Mouse (Mus musculus) heart, embryonic 12.5 days (tissue): Measurements from ENCODE around the gene Aspscr1. TPM values are rescaled to one million over a fixed set of nuclear protein-coding genes. Genes with fewer than 3 reads are reported as not detected.
A peak's percentile ranks its signal among the peaks of the same experiment; 100 is the strongest.
"Not testable (repeated sequence)": the region's sequence is repeated elsewhere in the genome, so short reads cannot be mapped to it uniquely, and the experiment has no call there.

Experiments used
- ATAC-seq: fragments of 200-750 bp; cut with Nextera tagmentation; 2 replicates; pipeline ENCODE4 v1.8.0; 2017; ENCODE audit warnings: moderate TSS enrichment, moderate library complexity; ENCODE audit not compliant: insufficient number of reproducible peaks, low FRiP score
- H3K27ac ChIP-seq: fragments of 300-500 bp; sonication (generic); 2 replicates; pipeline ENCODE4 v1.5.1; 2016; ENCODE audit warnings: mild to moderate bottlenecking, moderate library complexity; ENCODE audit not compliant: poor library complexity, severe bottlenecking
- H3K27me3 ChIP-seq: fragments of 300-500 bp; sonication (generic); replicated peaks from 2 replicates; pipeline ENCODE4 v1.6.1; 2016; ENCODE audit warnings: mild to moderate bottlenecking, moderate library complexity
- H3K36me3 ChIP-seq: fragments of 300-500 bp; sonication (generic); 2 replicates; pipeline ENCODE4 v1.6.1; 2016; ENCODE audit warnings: mild to moderate bottlenecking, moderate library complexity
- H3K4me1 ChIP-seq: fragments of 300-500 bp; sonication (generic); replicated peaks from 2 replicates; pipeline ENCODE4 v1.6.1; 2016; ENCODE audit warnings: mild to moderate bottlenecking
- H3K4me2 ChIP-seq: fragments of 300-500 bp; sonication (generic); 2 replicates; pipeline ENCODE4 v1.6.1; 2016; ENCODE audit warnings: mild to moderate bottlenecking, moderate library complexity
- H3K4me3 ChIP-seq: fragments of 300-500 bp; sonication (generic); 2 replicates; pipeline ENCODE4 v1.5.1; 2016; ENCODE audit warnings: mild to moderate bottlenecking
- H3K9ac ChIP-seq: fragments of 300-500 bp; sonication (generic); 2 replicates; pipeline ENCODE4 v1.6.1; 2016; ENCODE audit warnings: mild to moderate bottlenecking, moderate library complexity
- H3K9me3 ChIP-seq: fragments of 300-500 bp; sonication (generic); replicated peaks from 2 replicates; pipeline ENCODE4 v1.6.1; 2016; ENCODE audit warnings: mild to moderate bottlenecking, moderate library complexity
- WGBS: fragments of 180-500 bp; shearing (Covaris S2); methylation state at CpG from one replicate; pipeline ENCODE4 v1.1.7; 2016; 5-methylcytosine and 5-hydroxymethylcytosine counted together
- polyA plus RNA-seq: library from polyadenylated mRNA; unstranded; fragments of >200 nt; fragmentation: Nextera tagmentation; extraction: Ambion mirVana; gene quantifications from 2 replicates; pipeline ENCODE4 v1.2.1, GENCODE M21; 2016

The Aspscr1 gene
- polyA plus RNA-seq, 1 experiment from 2014 or later: 103 TPM

DNA sequence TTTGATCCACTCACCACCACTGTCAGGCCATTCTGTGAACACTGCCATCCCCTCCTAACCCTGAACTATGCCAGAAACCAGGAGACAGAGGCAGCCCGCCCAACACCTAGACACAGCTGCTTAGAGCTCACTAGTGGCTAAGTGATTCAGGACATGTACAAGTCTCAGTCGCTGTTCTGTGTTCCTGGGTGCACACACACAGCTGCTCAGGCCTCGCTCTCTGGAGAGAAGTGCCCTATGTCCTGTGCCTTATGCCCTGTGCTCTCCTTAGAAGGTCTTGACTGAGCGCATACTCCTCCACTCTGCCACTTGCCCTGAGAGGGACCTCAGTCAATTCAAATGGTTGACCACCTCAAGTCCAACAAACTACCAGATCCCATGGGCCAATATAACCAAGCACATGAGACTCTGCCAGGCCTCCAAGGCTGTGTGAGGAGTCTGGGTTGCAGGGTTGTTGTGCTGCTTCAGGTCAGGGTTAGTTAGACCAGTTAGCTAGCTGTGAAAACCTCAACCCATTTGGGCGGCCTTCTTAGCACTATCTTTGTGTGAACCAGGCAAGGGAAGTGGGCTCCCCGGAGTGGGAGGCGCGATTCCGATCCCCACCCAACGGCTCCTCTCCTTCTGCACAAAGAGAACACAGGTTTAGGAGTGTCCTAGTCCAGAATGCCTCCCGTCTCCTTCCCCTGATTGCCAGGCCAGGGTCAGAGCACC is 55.9 kb downstream of the Aspscr1 start:
- WGBS: 60% methylated on average over 11 of the region's 11 CpGs
- H3K4me3 ChIP-seq: no peak overlapping the region
- H3K27ac ChIP-seq: no peak overlapping the region
- H3K9ac ChIP-seq: no peak overlapping the region
- H3K4me1 ChIP-seq: peaks cover 21% of the 10 kb centered on the region
- H3K36me3 ChIP-seq: no peaks in the 10 kb centered on the region
- peaks cover 55% of the 10 kb centered on the region for H3K27me3 ChIP-seq
- H3K9me3 ChIP-seq: no peaks in the 10 kb centered on the region
- ATAC-seq: no peak
- no peak overlapping the region for H3K4me2 ChIP-seq

DNA sequence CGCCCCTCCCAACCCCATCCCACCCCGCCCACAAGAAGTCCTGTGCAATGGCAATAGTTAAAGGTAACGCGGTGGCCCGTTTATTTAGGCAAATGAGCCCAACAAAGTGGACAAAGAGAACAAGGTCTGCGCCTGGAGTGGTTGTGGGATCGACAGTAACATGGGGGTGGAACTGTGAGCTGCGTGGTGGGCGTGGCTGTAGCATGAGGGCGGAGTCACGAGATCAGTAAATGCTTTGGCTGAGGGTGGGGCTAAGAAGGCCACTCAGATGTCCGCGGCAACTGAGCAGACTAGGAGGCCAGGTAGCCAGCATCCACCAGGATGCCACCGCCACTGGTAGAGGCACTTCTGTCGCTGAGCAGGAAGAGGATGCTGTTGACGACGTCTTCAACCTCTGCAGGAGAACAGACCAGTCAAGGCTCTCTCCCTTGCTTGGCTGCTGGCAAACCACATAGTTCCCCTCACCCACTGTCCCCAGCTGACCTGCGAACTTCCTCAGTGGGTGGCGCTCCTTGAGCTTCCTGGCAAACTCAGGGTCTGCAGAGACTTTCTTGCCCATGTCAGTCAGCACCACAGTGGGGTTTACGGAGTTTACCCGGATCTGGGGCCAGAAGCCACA is 56.8 kb downstream of the Aspscr1 start:
- H3K27me3 ChIP-seq: peaks cover 52% of the 10 kb centered on the region
- H3K36me3 ChIP-seq, H3K27ac ChIP-seq, H3K9ac ChIP-seq, H3K4me3 ChIP-seq, H3K9me3 ChIP-seq: not testable (repeated sequence)
- ATAC-seq: peak; percentile 26; the same call in 1 of the 2 replicates
- H3K4me1 ChIP-seq: peaks cover 21% of the 10 kb centered on the region
- 2% methylated on average over 18 of the region's 21 CpGs for WGBS
- H3K4me2 ChIP-seq: peak overlapping the region; percentile 40

DNA sequence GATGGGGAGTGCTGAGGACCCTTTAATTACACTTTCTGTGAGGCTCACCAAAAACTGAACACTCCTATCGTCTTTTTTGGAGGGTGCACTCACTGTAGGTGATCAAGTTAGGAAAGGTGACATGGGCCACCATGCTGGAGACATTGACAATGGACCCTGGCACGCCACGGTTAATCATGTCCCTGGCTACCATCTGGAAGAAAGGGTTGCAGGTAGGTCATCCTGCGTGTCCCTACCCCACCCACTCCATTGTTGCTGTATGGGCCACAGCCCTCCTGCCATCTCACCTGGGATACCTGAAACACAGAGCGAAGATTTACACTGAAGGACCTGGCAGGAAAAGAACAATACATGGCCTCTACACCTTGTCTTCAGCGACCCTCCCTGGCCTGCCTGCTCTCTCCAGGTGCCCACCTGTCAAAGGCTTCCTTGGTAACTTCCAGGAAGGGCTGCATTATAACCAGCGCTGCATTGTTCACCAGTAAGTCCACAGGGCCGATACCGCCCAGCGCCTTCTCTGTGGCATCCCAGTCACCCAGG is 57.6 kb downstream of the Aspscr1 start:
- H3K4me2 ChIP-seq: no peak overlapping the region
- no peak overlapping the region for H3K4me3 ChIP-seq
- peaks cover 49% of the 10 kb centered on the region for H3K27me3 ChIP-seq
- no peaks in the 10 kb centered on the region for H3K9me3 ChIP-seq
- no peaks in the 10 kb centered on the region for H3K36me3 ChIP-seq
- H3K27ac ChIP-seq: no peak overlapping the region
- peaks cover 21% of the 10 kb centered on the region for H3K4me1 ChIP-seq
- no peak overlapping the region for H3K9ac ChIP-seq
- no peak for ATAC-seq
- WGBS: 81% methylated on average over 10 of the region's 10 CpGs

DNA sequence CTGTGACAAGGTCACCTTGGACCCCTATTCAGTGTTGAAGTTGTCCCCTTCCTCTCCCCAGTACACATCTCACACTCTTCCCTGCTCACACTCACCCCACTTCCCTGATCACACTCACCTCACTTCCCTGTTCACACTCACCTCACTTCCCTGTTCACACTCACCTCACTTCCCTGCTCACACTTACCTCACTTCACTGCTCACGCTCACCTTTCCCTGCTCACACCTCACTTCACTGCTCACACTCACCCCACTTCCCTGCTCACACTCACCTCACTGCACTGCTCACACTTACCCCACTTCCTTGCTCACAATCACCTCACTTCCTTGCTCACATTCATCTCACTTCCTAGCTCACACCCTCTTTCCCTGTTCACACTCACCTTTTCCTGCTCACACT is 58.6 kb downstream of the Aspscr1 start:
- no peak overlapping the region for H3K4me2 ChIP-seq

DNA sequence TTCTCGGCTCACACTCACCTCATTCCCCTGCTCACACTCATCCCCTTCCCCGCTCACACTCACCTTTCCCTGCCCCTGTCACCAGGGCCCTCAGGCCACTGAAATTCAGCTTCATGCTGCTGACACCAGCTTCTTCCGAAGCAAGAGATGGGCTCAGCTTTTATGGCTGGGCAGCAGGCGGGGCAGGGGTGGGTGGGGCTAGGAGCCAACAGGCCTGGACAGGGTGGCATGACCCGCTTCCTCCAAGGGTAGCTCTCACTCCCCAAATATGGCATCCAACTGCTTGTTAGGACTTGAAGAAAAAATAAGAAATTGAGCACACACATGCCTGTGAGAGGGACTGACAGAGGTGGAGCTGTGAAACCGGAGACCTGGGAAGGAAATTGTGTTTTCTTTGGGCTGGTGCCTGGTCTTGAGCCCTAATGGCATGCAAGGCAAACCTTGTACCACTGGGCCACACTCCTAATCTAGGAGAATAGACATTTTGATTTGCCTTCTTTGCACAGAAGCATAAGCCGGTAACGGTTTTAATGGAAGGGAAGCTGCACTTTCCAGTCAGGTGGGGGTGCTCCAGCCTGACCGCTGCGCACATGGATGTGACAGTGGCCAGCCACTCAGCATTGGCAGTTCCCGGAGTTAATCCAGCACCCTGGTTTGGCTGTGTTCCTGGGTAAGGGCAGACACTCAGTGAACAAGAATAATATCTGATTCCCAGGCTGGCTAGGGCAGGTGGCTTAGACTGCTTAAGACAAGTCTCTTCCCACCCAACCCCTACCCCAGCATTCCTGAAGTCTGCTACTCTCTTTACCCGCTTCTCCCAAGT is 59.3 kb downstream of the Aspscr1 start, which contains the start of gene Cbr2:
Gene Cbr2 (minus strand): TSS at position 257 of the 823 bp plus-strand sequence.
- no peak for ATAC-seq
- no peak within 1 kb of the TSS for H3K4me2 ChIP-seq
- H3K9ac ChIP-seq: no peak within 1 kb of the TSS
- H3K9me3 ChIP-seq: no peaks in the 10 kb centered on the region
- H3K4me3 ChIP-seq: no peak within 1 kb of the TSS
- 62% methylated on average over 12 of the region's 12 CpGs for WGBS
- peaks cover 12% of the 10 kb centered on the region; the same call in 1 of the 2 replicates for H3K4me1 ChIP-seq
- peaks cover 39% of the 10 kb centered on the region for H3K27me3 ChIP-seq
- H3K36me3 ChIP-seq: no peaks in the 10 kb centered on the region
- no peak within 1 kb of the TSS for H3K27ac ChIP-seq

More for the DNA sequence above, 58.6 kb downstream of the Aspscr1 start:
- ATAC-seq: no peak
- no peaks in the 10 kb centered on the region for H3K9me3 ChIP-seq
- H3K4me3 ChIP-seq: no peak overlapping the region
- H3K27ac ChIP-seq: no peak overlapping the region
- H3K4me1 ChIP-seq: peaks cover 18% of the 10 kb centered on the region
- no peaks in the 10 kb centered on the region for H3K36me3 ChIP-seq
- no peak overlapping the region for H3K9ac ChIP-seq
- WGBS: 82% methylated on average over 1 of the region's 1 CpGs
- H3K27me3 ChIP-seq: peaks cover 39% of the 10 kb centered on the region

DNA sequence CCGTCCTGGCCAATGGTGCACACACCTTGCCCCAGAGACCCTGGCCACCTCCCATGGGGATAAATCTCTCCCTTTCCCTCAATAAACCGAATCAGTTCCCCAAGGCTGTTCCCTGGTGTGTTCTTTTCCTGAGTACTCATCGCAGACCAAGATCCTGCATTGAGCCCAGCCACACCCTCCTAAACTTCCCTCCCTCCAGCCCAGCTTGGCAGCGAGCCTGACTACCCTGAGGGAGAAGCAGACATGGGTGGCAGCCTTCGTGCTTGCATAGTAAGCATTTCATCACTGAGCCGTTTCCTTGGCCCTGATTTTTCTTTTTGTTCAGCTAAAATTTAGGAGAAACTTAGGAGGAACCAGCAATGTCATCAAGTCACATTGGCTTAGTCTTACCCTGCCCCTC is 60.7 kb downstream of the Aspscr1 start:
- no peak overlapping the region for H3K9ac ChIP-seq
- no peak for ATAC-seq
- H3K4me2 ChIP-seq: no peak overlapping the region
- H3K4me3 ChIP-seq: no peak overlapping the region
- H3K27ac ChIP-seq: no peak overlapping the region
- H3K9me3 ChIP-seq: no peaks in the 10 kb centered on the region
- 52% methylated on average over 6 of the region's 6 CpGs for WGBS
- H3K27me3 ChIP-seq: peaks cover 34% of the 10 kb centered on the region
- H3K4me1 ChIP-seq: peaks cover 12% of the 10 kb centered on the region; the same call in 1 of the 2 replicates
- no peaks in the 10 kb centered on the region for H3K36me3 ChIP-seq

DNA sequence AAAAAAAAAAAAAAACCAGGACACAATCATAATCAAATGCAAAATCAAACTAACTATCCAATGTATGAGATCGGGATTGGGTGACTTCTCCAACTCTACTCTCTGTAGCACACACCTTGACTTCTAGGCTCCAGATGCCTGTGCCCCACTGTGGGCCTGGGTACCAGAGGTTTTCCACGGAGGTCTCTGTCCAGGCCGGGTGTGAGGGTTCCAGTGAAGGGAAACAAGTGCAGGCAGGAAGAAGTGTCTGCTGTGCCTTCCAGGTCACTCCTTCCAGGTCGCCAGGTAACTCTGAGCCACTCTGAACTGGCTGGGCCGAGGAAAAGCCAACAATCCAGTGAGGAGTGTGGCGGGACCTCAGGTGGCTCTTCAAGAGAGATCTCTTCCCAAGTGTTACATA is 63.7 kb downstream of the Aspscr1 start:
- ATAC-seq: no peak
- Histone ChIP-seq H3K9ac (no peak overlapping the region), H3K27ac (no peak overlapping the region), H3K4me2 (no peak overlapping the region), H3K36me3 (no peaks in the 10 kb centered on the region), H3K4me1 (peaks cover 8% of the 10 kb centered on the region; the same call in 1 of the 2 replicates), H3K9me3 (no peaks in the 10 kb centered on the region), H3K27me3 (peaks cover 12% of the 10 kb centered on the region), H3K4me3 (no peak overlapping the region)
- WGBS: 68% methylated on average over 6 of the region's 6 CpGs

DNA sequence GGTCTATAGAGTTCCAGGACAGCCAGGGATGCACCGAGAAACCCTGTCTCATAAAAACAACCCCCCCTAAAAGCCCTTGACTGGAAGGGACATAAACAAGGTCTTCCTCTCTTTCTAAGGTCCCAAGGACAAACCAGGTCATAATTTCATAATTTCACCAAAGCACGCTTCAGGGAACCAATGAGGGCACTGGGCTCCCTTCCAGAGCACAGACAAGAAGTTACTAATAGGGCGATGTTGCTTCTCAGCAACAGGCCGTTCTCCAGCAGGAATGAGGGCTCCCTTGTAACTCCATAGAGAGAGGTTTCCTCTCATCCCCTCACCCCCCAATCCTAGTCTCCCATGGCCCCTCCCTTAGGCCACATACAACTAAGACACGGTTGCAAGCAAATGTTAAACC is 68.2 kb downstream of the Aspscr1 start:
- no peak for ATAC-seq
- no peak overlapping the region for H3K4me2 ChIP-seq
- no peak overlapping the region for H3K4me3 ChIP-seq
- no peaks in the 10 kb centered on the region for H3K4me1 ChIP-seq
- no peaks in the 10 kb centered on the region for H3K9me3 ChIP-seq
- no peak overlapping the region for H3K9ac ChIP-seq
- WGBS: 88% methylated on average over 5 of the region's 5 CpGs
- peaks cover 10% of the 10 kb centered on the region for H3K27me3 ChIP-seq
- H3K36me3 ChIP-seq: no peaks in the 10 kb centered on the region
- H3K27ac ChIP-seq: no peak overlapping the region

DNA sequence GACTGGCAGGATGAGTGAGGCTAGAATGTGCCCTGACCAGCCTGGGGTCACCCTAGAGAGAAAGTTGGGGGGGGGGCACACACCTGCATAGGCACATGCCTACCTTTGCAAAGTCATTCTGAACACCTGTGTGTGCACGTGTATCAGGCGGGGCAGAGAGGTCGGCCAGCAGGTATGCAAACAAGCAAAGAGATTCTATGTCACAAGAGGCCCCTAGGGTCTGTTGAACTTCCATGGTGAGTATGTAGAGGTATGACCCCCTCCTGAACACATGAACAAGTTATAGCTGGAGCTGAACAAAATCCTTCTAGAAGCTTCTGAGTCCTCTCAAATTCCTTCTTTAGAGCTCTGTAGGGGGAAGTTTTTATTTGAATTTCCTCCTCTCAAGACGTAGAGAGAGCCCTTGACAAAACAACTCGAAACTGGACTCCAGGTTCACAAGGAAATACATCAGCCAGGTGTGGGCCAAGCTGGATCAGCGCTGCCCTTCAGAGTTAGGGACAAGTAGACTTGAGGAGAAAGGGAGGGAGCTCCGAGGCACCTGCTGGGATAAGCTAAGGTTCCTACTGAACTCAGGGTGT is 71.4 kb downstream of the Aspscr1 start:
- H3K4me3 ChIP-seq: no peak overlapping the region
- H3K4me2 ChIP-seq: no peak overlapping the region
- no peak overlapping the region for H3K27ac ChIP-seq
- H3K27me3 ChIP-seq: peaks cover 10% of the 10 kb centered on the region
- H3K9ac ChIP-seq: no peak overlapping the region
- H3K36me3 ChIP-seq: no peaks in the 10 kb centered on the region
- no peaks in the 10 kb centered on the region for H3K4me1 ChIP-seq
- H3K9me3 ChIP-seq: no peaks in the 10 kb centered on the region
- 69% methylated on average over 7 of the region's 7 CpGs for WGBS
- ATAC-seq: no peak

DNA sequence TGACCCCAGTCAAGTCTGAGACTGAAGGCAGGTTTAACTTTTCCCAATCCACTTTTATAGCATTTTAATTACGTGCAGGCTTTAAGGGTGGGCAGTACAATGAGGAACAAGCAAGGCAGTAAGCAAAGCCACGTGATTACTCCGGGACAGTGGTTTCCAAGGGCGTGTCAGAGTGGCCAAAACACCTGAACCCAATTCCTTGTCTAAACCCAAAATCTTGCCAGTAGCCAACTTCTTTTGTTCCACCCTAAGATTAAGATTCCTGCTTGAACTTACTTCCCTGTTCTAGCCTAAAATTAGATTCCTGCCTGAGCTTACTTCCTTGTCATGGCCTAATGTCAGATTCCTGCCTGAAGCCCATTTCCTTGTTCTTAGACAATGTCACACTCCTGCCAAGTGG is 75.2 kb downstream of the Aspscr1 start:
- ATAC-seq: no peak
- H3K27ac ChIP-seq: no peak overlapping the region
- 75% methylated on average over 4 of the region's 4 CpGs for WGBS
- no peak overlapping the region for H3K9ac ChIP-seq
- H3K27me3 ChIP-seq: peaks cover 23% of the 10 kb centered on the region
- H3K4me1 ChIP-seq: no peaks in the 10 kb centered on the region
- H3K4me3 ChIP-seq: no peak overlapping the region
- H3K4me2 ChIP-seq: no peak overlapping the region
- H3K36me3 ChIP-seq: no peaks in the 10 kb centered on the region
- H3K9me3 ChIP-seq: no peaks in the 10 kb centered on the region

DNA sequence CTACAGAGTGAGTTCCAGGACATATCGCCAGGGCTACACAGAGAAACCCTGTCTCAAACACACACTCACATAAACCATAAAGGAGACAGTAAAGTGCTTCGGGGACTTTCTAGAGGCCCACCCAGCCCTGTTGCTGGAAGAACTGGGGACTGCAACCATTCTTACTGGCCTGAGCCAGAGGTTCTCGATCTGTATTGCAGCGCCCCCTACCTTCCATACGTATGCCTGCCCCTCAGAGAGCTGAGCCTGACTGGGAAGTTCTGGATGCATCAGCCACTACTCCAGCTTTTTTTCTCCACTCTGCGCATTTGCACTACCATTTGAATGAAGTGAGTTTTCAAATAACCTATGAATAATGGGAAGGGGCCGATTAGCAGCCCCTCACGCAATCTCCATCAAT is 76.7 kb downstream of the Aspscr1 start:
- Histone ChIP-seq H3K27me3 (peaks cover 15% of the 10 kb centered on the region), H3K9ac (no peak overlapping the region), H3K9me3 (no peaks in the 10 kb centered on the region), H3K4me3 (no peak overlapping the region), H3K36me3 (no peaks in the 10 kb centered on the region), H3K4me1 (no peaks in the 10 kb centered on the region), H3K27ac (no peak overlapping the region), H3K4me2 (no peak overlapping the region)
- no peak for ATAC-seq
- 52% methylated on average over 8 of the region's 8 CpGs for WGBS
